In genomic region chr17:80205657-80206056, GRCm38 (mm10) we compare ENCODE assay signal across 8 mouse cellular contexts. TPM values are rescaled to one million over a fixed set of nuclear protein-coding genes. Genes with fewer than 3 reads are reported as not detected.
DNase-seq lines count a peak whose midpoint lies in the region; ATAC-seq and TF ChIP-seq lines count a peak whose summit lies in the region.

No protein-coding gene starts in this region.

- no peak for DNase-seq in heart, embryonic 10.5 days (ENCODE audit: low spot score)
- DNase-seq in heart, postnatal 4 days: no peak
- DNase-seq in liver, postnatal 0 days: no peak
- DNase-seq in left cerebral cortex, adult 11 months (ENCODE audit: low spot score): no peak
- DNase-seq in adrenal gland, adult 18-20 months (ENCODE audit: low spot score in 2 of 2): no peak
- DNase-seq in kidney, adult 8-10 months: no peak

- TF ChIP-seq CTCF in ES-Bruce4 (IDR thresholded peaks at IDR 0.05; ENCODE audit: low read depth, low read length): no peak
- no peak for TF ChIP-seq CTCF in liver, postnatal 0 days (IDR thresholded peaks at IDR 0.05; ENCODE audit: low read depth)

- no peak for TF ChIP-seq POLR2A in ES-Bruce4 (IDR thresholded peaks at IDR 0.05; ENCODE audit: insufficient read depth, low read length)

- 0 out of 2 replicates have a peak, but pooled peaks cover 7% of the 10 kb centered on the region for H3K4me1 ChIP-seq in heart, embryonic 10.5 days
- no peaks in the 10 kb centered on the region for H3K4me1 ChIP-seq in ES-Bruce4 (ENCODE audit: control insufficient read depth, insufficient read depth, low read length)
- H3K4me1 ChIP-seq in heart, embryonic 16.5 days (ENCODE audit: control insufficient read depth, insufficient read depth, low read length): peaks cover 10% of the 10 kb centered on the region
- peaks cover 10% of the 10 kb centered on the region for H3K4me1 ChIP-seq in liver, postnatal 0 days (ENCODE audit: insufficient read depth)

- H3K4me3 ChIP-seq in heart, embryonic 10.5 days: peak overlapping the region; percentile 97
- H3K4me3 ChIP-seq in ES-Bruce4 (ENCODE audit: low read depth, low read length): peak overlapping the region; percentile 96
- peak overlapping the region; percentile 84 for H3K4me3 ChIP-seq in heart, embryonic 16.5 days (ENCODE audit: low read length)
- peak overlapping the region; percentile 92 for H3K4me3 ChIP-seq in liver, postnatal 0 days (ENCODE audit: low read depth, low read length)

- peaks cover 51% of the 10 kb centered on the region for H3K36me3 ChIP-seq in heart, embryonic 10.5 days
- H3K36me3 ChIP-seq in ES-Bruce4 (ENCODE audit: control insufficient read depth, insufficient read depth, low read length, poor library complexity, severe bottlenecking): peaks cover 51% of the 10 kb centered on the region
- peaks cover 28% of the 10 kb centered on the region for H3K36me3 ChIP-seq in heart, embryonic 16.5 days (ENCODE audit: control insufficient read depth, insufficient read depth)
- H3K36me3 ChIP-seq in liver, postnatal 0 days (replicated peaks; ENCODE audit: insufficient read depth, low read length): peaks cover 38% of the 10 kb centered on the region

- H3K4me2 ChIP-seq in heart, embryonic 16.5 days (ENCODE audit: low read depth, low read length): peak overlapping the region; percentile 89
- H3K4me2 ChIP-seq in liver, postnatal 0 days (ENCODE audit: low read depth, low read length): peak overlapping the region; percentile 87

- 28% methylated on average over 5 of the region's 5 CpGs for WGBS in heart, embryonic 10.5 days
- 8% methylated on average over 5 of the region's 5 CpGs for WGBS in heart, embryonic 16.5 days
- 17% methylated on average over 5 of the region's 5 CpGs for WGBS in liver, postnatal 0 days (ENCODE audit: insufficient replicate concordance)

- no peak for ATAC-seq in heart, embryonic 16.5 days (replicated peaks; ENCODE audit: extremely low read depth, insufficient read depth, low FRiP score)
- no peak for ATAC-seq in liver, postnatal 0 days

- no peaks in the 10 kb centered on the region for H3K27me3 ChIP-seq in heart, embryonic 10.5 days (ENCODE audit: insufficient read depth, poor library complexity, severe bottlenecking)
- H3K27me3 ChIP-seq in ES-Bruce4 (ENCODE audit: control insufficient read depth, insufficient read depth, low read length, poor library complexity, severe bottlenecking): no peaks in the 10 kb centered on the region
- no peaks in the 10 kb centered on the region for H3K27me3 ChIP-seq in heart, embryonic 16.5 days (ENCODE audit: control insufficient read depth, insufficient read depth, low read length)
- H3K27me3 ChIP-seq in liver, postnatal 0 days (ENCODE audit: insufficient read depth, low read length): no peaks in the 10 kb centered on the region

- peak overlapping the region; percentile 90 for H3K9ac ChIP-seq in ES-Bruce4 (ENCODE audit: low read depth, poor library complexity, severe bottlenecking)
- H3K9ac ChIP-seq in heart, embryonic 16.5 days (ENCODE audit: low read length): peak overlapping the region; percentile 99
- H3K9ac ChIP-seq in liver, postnatal 0 days (replicated peaks): peak overlapping the region; percentile 92

- no peaks in the 10 kb centered on the region for H3K9me3 ChIP-seq in heart, embryonic 10.5 days
- no peaks in the 10 kb centered on the region for H3K9me3 ChIP-seq in ES-Bruce4 (replicated peaks; ENCODE audit: control insufficient read depth, insufficient read depth, low read length, poor library complexity, severe bottlenecking)
- no peaks in the 10 kb centered on the region for H3K9me3 ChIP-seq in heart, embryonic 16.5 days (replicated peaks; ENCODE audit: control insufficient read depth, low read length)
- no peaks in the 10 kb centered on the region for H3K9me3 ChIP-seq in liver, postnatal 0 days (ENCODE audit: low read length)

- no peak for TF ChIP-seq EP300 in ES-Bruce4 (IDR thresholded peaks at IDR 0.05; ENCODE audit: insufficient read depth, low read depth, low read length)
- no peak for TF ChIP-seq EP300 in liver, postnatal 0 days (IDR thresholded peaks at IDR 0.05; ENCODE audit: low read depth)

- peak overlapping the region; percentile 100 for H3K27ac ChIP-seq in heart, embryonic 10.5 days
- H3K27ac ChIP-seq in ES-Bruce4 (ENCODE audit: insufficient read depth, low read length): no peak overlapping the region
- H3K27ac ChIP-seq in heart, embryonic 16.5 days (ENCODE audit: low read length): no peak overlapping the region
- H3K27ac ChIP-seq in liver, postnatal 0 days (ENCODE audit: low read depth): 0 out of 2 replicates have a peak overlapping the region, but pooled peaks have one; percentile 95

RNA-seq across cellular contexts. Expression of gene Srsf7, which starts 1.4 kb away (rescaled TPM):
- 412 and 609 TPM in 2 replicates for polyA plus RNA-seq in heart, embryonic 10.5 days (2016; fragmentation: Nextera tagmentation; extraction: Ambion mirVana)
- 100 to 1,000 TPM; 104 to 109 TPM for total RNA-seq in heart, postnatal 4 days (2021)
- polyA plus RNA-seq in ES-Bruce4 (2011; ENCODE audit: insufficient read depth, insufficient read length, low read depth, missing spikeins): 328 and 372 TPM in 2 replicates
- 291 and 311 TPM in 2 replicates for polyA plus RNA-seq in heart, embryonic 16.5 days (2015; fragmentation: Nextera tagmentation; extraction: Ambion mirVana)
- polyA plus RNA-seq in liver, postnatal 0 days (2015; fragmentation: Nextera tagmentation; extraction: Ambion mirVana): 131 and 142 TPM in 2 replicates
- total RNA-seq in adrenal gland, adult 18-20 months (2021): 100 to 1,000 TPM; 124 to 133 TPM

RNA-seq across cellular contexts. Expression of gene Ttc39d, which starts 1.6 kb away (rescaled TPM):
- 0.11 TPM in 1 of 2 replicates, not detected in the other for polyA plus RNA-seq in heart, embryonic 10.5 days (2016; fragmentation: Nextera tagmentation; extraction: Ambion mirVana)
- total RNA-seq in heart, postnatal 4 days (2021): not detected
- polyA plus RNA-seq in ES-Bruce4 (2011; ENCODE audit: insufficient read depth, insufficient read length, low read depth, missing spikeins): not detected in 2 replicates
- 0.25 TPM in 1 of 2 replicates, not detected in the other for polyA plus RNA-seq in heart, embryonic 16.5 days (2015; fragmentation: Nextera tagmentation; extraction: Ambion mirVana)
- polyA plus RNA-seq in liver, postnatal 0 days (2015; fragmentation: Nextera tagmentation; extraction: Ambion mirVana): not detected in 2 replicates
- not detected for total RNA-seq in adrenal gland, adult 18-20 months (2021)

RNA-seq across cellular contexts. Expression of gene Gemin6, which starts 18.6 kb away (rescaled TPM):
- 36.5 and 47.6 TPM in 2 replicates for polyA plus RNA-seq in heart, embryonic 10.5 days (2016; fragmentation: Nextera tagmentation; extraction: Ambion mirVana)
- total RNA-seq in heart, postnatal 4 days (2021): 1 to 10 TPM; 6.1 to 7.8 TPM
- polyA plus RNA-seq in ES-Bruce4 (2011; ENCODE audit: insufficient read depth, insufficient read length, low read depth, missing spikeins): 45.8 and 52.8 TPM in 2 replicates
- 26.3 and 26.8 TPM in 2 replicates for polyA plus RNA-seq in heart, embryonic 16.5 days (2015; fragmentation: Nextera tagmentation; extraction: Ambion mirVana)
- polyA plus RNA-seq in liver, postnatal 0 days (2015; fragmentation: Nextera tagmentation; extraction: Ambion mirVana): 16.9 and 17.5 TPM in 2 replicates
- total RNA-seq in adrenal gland, adult 18-20 months (2021): 1 to 10 TPM; 6.5 to 7.0 TPM

Comparison
In these comparisons a context has a peak if more than half of its experiments do, and no peak if none do; other contexts are left out.
1. H3K27ac ChIP-seq: peak in heart, embryonic 10.5 days (single experiment) and liver, postnatal 0 days (single experiment); none in ES-Bruce4 (single experiment) and heart, embryonic 16.5 days (single experiment).
2. Peak in every context shown above with its lines, with median percentiles within 50 percentile points of each other: H3K4me3 ChIP-seq and H3K9ac ChIP-seq.